ENCODE assay signal across 13 mouse cellular contexts in the genomic region with DNA sequence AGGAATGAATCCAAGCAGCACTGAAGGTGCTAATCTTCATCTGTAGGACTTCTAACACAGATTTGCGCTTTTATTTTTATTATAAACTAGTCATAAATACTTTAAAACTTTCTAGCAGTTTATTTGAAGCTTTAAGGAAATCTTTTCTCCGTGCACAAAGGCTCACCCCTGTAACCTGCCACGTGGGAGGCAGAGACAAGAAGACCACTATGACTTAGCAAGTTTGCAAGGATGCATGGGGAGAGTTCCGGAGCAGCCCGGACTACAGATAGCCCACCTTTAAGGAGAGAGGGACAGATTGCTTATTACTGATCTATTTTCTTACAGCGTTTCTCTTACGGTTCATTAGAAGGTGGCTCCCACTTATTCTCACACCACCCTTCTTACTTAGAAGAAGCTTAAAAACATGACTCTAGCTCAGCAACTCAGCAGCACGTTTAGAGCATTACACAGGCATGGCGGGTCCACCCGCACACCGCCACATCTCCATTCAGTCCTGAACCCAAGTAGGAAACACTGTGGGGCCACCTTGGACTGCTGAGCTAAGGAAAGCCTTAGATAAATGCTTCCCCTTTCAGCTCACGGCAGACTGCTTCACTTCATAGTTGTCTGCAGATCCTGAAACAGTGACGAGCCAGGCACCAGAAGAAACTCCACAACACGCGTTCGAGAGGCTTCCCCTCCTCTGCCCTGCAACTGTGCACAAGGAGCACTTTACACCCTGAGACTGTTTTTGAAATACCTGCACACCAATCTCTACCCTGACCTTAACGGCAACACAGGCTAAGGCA. TPM values are rescaled to one million over a fixed set of nuclear protein-coding genes. Genes with fewer than 3 reads are reported as not detected.
DNase-seq lines count a peak whose midpoint lies in the region; ATAC-seq lines count a peak whose summit lies in the region.
"Had no signal": no experiment of that assay in that cellular context is flagged by ENCODE, and none has a peak within 500 bp of the region (broad histone marks: within the 10 kb centered on the region; RNA-seq: fewer than 3 reads in every experiment).

No protein-coding gene starts in this region.

- intact Hi-C loops in heart, postnatal 10 days (cut with DNase I), result no loop called here

- H3K4me3 ChIP-seq in heart, embryonic 16.5 days (ENCODE audit: low read length), result no peak overlapping the region
- peak overlapping the region; percentile 27; the same call in 1 of the 2 replicates for H3K4me3 ChIP-seq in liver, embryonic 12.5 days
- H3K4me3 ChIP-seq in embryonic facial prominence, embryonic 10.5 days, result no peak overlapping the region
- H3K4me3 ChIP-seq: hindbrain, embryonic 10.5 days; limb, embryonic 15.5 days; neural tube, embryonic 13.5 days had no signal

- peaks cover 20% of the 10 kb centered on the region for H3K4me1 ChIP-seq in heart, embryonic 16.5 days (ENCODE audit: control insufficient read depth, insufficient read depth, low read length)
- H3K4me1 ChIP-seq in liver, embryonic 12.5 days, result peaks cover 39% of the 10 kb centered on the region
- H3K4me1 ChIP-seq in embryonic facial prominence, embryonic 10.5 days, result 0 out of 2 replicates have a peak, but pooled peaks cover 3% of the 10 kb centered on the region
- H3K4me1 ChIP-seq: hindbrain, embryonic 10.5 days had no signal

- ATAC-seq in heart, embryonic 16.5 days (replicated peaks; ENCODE audit: extremely low read depth, insufficient read depth, low FRiP score), result no peak
- ATAC-seq in liver, embryonic 12.5 days, result peak; percentile 61

- H3K4me2 ChIP-seq in heart, embryonic 16.5 days (ENCODE audit: low read depth, low read length), result peak overlapping the region; percentile 21; the same call in 1 of the 2 replicates
- peak overlapping the region; percentile 57 for H3K4me2 ChIP-seq in liver, embryonic 12.5 days
- H3K4me2 ChIP-seq: limb, embryonic 15.5 days; midbrain, embryonic 11.5 days; neural tube, embryonic 13.5 days had no signal

- no peaks in the 10 kb centered on the region for H3K36me3 ChIP-seq in heart, embryonic 16.5 days (ENCODE audit: control insufficient read depth, insufficient read depth)
- H3K36me3 ChIP-seq in liver, embryonic 12.5 days, result no peaks in the 10 kb centered on the region
- H3K36me3 ChIP-seq in splenic B cell, adult 2 months (ENCODE audit: control insufficient read depth, insufficient read depth, low read length, poor library complexity, severe bottlenecking), result no peaks in the 10 kb centered on the region
- H3K36me3 ChIP-seq in embryonic facial prominence, embryonic 10.5 days (replicated peaks), result no peaks in the 10 kb centered on the region
- H3K36me3 ChIP-seq: hindbrain, embryonic 10.5 days; limb, embryonic 15.5 days; neural tube, embryonic 13.5 days had no signal

- no peak for DNase-seq in heart, postnatal 10 days
- peak; percentile 63 for DNase-seq in MEL-GATA-1-ER (ENCODE audit: extremely low read depth, low read depth)
- peak; percentile 22 for DNase-seq in splenic B cell, adult 2 months (ENCODE audit: low read depth, low spot score)
- no peak for DNase-seq in left cerebral cortex, adult 8-10 months (ENCODE audit: low spot score in 2 of 2)
- no peak for DNase-seq in embryonic facial prominence, embryonic 10.5 days (ENCODE audit: low spot score)
- no peak for DNase-seq in cerebellum, adult 11-12 months
- DNase-seq: kidney, adult 8-10 months had no signal

- H3K27ac ChIP-seq in heart, embryonic 16.5 days (ENCODE audit: low read length), result no peak overlapping the region
- 0 out of 2 replicates have a peak overlapping the region, but pooled peaks have one; percentile 20 for H3K27ac ChIP-seq in liver, embryonic 12.5 days
- H3K27ac ChIP-seq in embryonic facial prominence, embryonic 10.5 days (replicated peaks), result no peak overlapping the region
- H3K27ac ChIP-seq: hindbrain, embryonic 10.5 days; limb, embryonic 15.5 days; neural tube, embryonic 13.5 days had no signal

- WGBS in heart, embryonic 16.5 days, result 58% methylated on average over 17 of the region's 17 CpGs
- 26% methylated on average over 17 of the region's 17 CpGs for WGBS in liver, embryonic 12.5 days (ENCODE audit: insufficient replicate concordance)
- 85% methylated on average over 17 of the region's 17 CpGs for WGBS in embryonic facial prominence, embryonic 10.5 days

- H3K27me3 ChIP-seq in heart, embryonic 16.5 days (ENCODE audit: control insufficient read depth, insufficient read depth, low read length), result no peaks in the 10 kb centered on the region
- no peaks in the 10 kb centered on the region for H3K27me3 ChIP-seq in liver, embryonic 12.5 days (replicated peaks)
- H3K27me3 ChIP-seq in splenic B cell, adult 2 months (ENCODE audit: control insufficient read depth, insufficient read depth, low read length, poor library complexity, severe bottlenecking), result no peaks in the 10 kb centered on the region
- H3K27me3 ChIP-seq in embryonic facial prominence, embryonic 10.5 days (replicated peaks; ENCODE audit: low read depth, poor library complexity, severe bottlenecking), result no peaks in the 10 kb centered on the region
- H3K27me3 ChIP-seq: limb, embryonic 15.5 days; neural tube, embryonic 13.5 days had no signal

- H3K9ac ChIP-seq in heart, embryonic 16.5 days (ENCODE audit: low read length), result 0 out of 2 replicates have a peak overlapping the region, but pooled peaks have one; percentile 1
- H3K9ac ChIP-seq in liver, embryonic 12.5 days, result no peak overlapping the region
- H3K9ac ChIP-seq: limb, embryonic 15.5 days; neural tube, embryonic 13.5 days had no signal

- no peaks in the 10 kb centered on the region for H3K9me3 ChIP-seq in heart, embryonic 16.5 days (replicated peaks; ENCODE audit: control insufficient read depth, low read length)
- no peaks in the 10 kb centered on the region for H3K9me3 ChIP-seq in liver, embryonic 12.5 days (replicated peaks)
- no peaks in the 10 kb centered on the region for H3K9me3 ChIP-seq in embryonic facial prominence, embryonic 10.5 days
- H3K9me3 ChIP-seq: hindbrain, embryonic 10.5 days; limb, embryonic 15.5 days; neural tube, embryonic 13.5 days had no signal

RNA-seq across cellular contexts. Expression of gene Atg10, which starts 54.0 kb away (rescaled TPM):
- 29.9 and 31.3 TPM in 2 replicates for polyA plus RNA-seq in heart, embryonic 16.5 days (2015; fragmentation: Nextera tagmentation; extraction: Ambion mirVana)
- total RNA-seq in heart, postnatal 10 days (2021), result 10 to 100 TPM; 22.6 to 23.5 TPM
- 4.7 TPM in 2 replicates for polyA plus RNA-seq in liver, embryonic 12.5 days (2016; fragmentation: Nextera tagmentation; extraction: Ambion mirVana)
- 10 to 100 TPM; 19.2 to 21.1 (median 19.9) TPM for total RNA-seq in left cerebral cortex, adult 8-10 months (2022)
- 9.2 and 10.5 TPM in 2 replicates for polyA plus RNA-seq in embryonic facial prominence, embryonic 10.5 days (2016; fragmentation: Nextera tagmentation; extraction: Ambion mirVana)

Comparison
In these comparisons a context has a peak if more than half of its experiments do, and no peak if none do; other contexts are left out.
1. DNase-seq: peak in MEL-GATA-1-ER (single experiment) and splenic B cell, adult 2 months (single experiment); none in heart, postnatal 10 days (0 of 2), left cerebral cortex, adult 8-10 months (0 of 2), embryonic facial prominence, embryonic 10.5 days (single experiment) and cerebellum, adult 11-12 months (single experiment).